Mouse (Mus musculus): ENCODE measurements around the gene Ankle2. TPM values are rescaled to one million over a fixed set of nuclear protein-coding genes. Genes with fewer than 3 reads are reported as not detected.

The Ankle2 gene
- polyA plus RNA-seq, 1 experiment from 2014 or later: 27.4 TPM

DNA sequence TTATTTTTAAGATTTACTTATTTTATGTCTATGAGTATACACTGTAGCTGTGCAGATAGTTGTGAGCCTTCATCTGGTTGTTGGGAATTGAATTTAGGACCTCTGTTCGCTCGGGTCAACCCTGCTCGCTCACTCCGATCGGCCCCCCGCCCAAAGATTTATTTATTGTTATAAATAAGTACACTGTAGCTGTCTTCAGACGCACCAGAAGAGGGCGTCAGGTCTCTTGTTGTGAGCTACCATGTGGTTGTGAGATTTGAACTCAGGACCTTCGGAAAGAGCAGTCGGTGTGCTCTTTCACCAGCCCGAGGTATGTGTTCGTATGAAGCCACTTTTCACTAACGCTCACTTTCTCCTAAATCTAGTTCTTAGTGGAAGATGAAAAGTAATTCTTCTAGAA, 834 bp downstream of the Ankle2 start:
- ATAC-seq (ENCODE audit: insufficient number of reproducible peaks, low FRiP score): no peak
- Histone ChIP-seq H3K27me3 (replicated peaks) (no peaks in the 10 kb centered on the region), H3K9ac (peak overlapping the region; percentile 97), H3K4me1 (replicated peaks) (peaks cover 16% of the 10 kb centered on the region), H3K36me3 (peaks cover 28% of the 10 kb centered on the region), H3K9me3 (replicated peaks) (no peaks in the 10 kb centered on the region), H3K27ac (ENCODE audit: poor library complexity, severe bottlenecking) (no peak overlapping the region), H3K4me3 (peak overlapping the region; percentile 99), H3K4me2 (peak overlapping the region; percentile 74)
- 48% methylated on average over 13 of the region's 13 CpGs for WGBS

DNA sequence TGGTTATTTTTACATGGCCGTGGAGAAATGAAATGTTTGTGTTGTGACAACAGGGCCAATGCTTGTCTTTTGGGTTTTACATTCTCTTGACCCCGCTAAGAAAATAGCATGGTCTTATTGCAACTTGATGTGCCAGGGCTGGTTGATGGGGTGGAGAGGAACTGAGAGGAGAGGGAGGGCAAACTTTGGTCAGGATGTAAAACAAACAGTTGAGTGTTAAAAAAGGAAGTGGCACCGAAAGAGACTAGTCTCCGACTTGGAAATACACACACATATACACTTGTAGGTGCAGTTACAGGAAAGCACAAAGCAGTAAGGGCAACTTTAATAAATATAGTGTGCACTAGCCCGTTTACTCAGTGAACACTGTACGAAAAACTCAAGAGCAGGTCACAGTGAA, 1.5 kb downstream of the Ankle2 start:
- Histone ChIP-seq H3K4me3 (no peak overlapping the region), H3K36me3 (peaks cover 29% of the 10 kb centered on the region), H3K4me2 (peak overlapping the region; percentile 17; the same call in 1 of the 2 replicates), H3K27me3 (replicated peaks) (no peaks in the 10 kb centered on the region), H3K27ac (ENCODE audit: poor library complexity, severe bottlenecking) (no peak overlapping the region), H3K9ac (no peak overlapping the region; the same call in 1 of the 2 replicates), H3K4me1 (replicated peaks) (peaks cover 16% of the 10 kb centered on the region), H3K9me3 (replicated peaks) (no peaks in the 10 kb centered on the region)
- ATAC-seq (ENCODE audit: insufficient number of reproducible peaks, low FRiP score): no peak
- 78% methylated on average over 6 of the region's 6 CpGs for WGBS

DNA sequence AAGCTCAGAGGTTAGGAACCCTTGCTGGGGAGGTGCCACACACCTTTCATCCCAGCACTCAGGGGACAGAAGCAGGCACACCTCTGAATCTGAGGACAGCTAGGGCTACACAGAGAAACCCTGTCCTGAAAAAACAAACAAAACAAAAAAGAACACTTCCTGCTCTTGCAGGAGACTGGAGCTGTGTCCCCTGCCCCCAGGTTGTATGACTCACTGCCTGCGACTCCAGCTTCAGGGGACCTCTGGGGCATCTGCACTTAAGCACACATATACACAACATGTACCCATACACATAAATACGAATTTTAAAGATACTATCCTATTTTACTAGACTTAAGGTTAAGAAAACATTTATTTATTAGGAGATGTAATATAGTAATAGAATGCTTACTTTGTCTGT, 13.3 kb downstream of the Ankle2 start:
- no peak overlapping the region for H3K4me3 ChIP-seq
- peaks cover 84% of the 10 kb centered on the region for H3K36me3 ChIP-seq
- no peaks in the 10 kb centered on the region for H3K9me3 ChIP-seq (replicated peaks)
- H3K4me1 ChIP-seq (replicated peaks): no peaks in the 10 kb centered on the region
- no peak overlapping the region for H3K27ac ChIP-seq (ENCODE audit: poor library complexity, severe bottlenecking)
- ATAC-seq (ENCODE audit: insufficient number of reproducible peaks, low FRiP score): no peak
- WGBS: 61% methylated on average over 2 of the region's 2 CpGs
- H3K4me2 ChIP-seq: no peak overlapping the region
- H3K9ac ChIP-seq: no peak overlapping the region
- no peaks in the 10 kb centered on the region for H3K27me3 ChIP-seq (replicated peaks)

DNA sequence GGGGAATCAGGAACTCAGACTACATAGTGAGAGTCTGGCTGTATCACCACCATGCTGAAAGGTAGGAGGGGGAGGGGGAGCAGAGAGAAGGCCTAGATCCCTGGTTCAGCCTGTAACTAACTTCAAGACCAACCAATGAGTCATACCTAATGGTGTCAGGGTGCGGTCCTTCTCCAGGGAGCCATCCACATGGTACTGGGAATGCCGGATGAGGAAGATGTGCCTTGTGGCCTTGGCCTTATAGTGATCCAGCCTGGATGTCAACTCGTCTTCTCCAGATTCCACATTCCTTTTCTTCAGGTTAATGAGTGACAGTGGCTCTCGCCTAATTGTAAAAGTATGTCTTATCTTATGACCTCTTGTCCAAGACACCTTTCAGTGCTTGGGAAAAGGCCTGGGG, 36.1 kb downstream of the Ankle2 start:
- 81% methylated on average over 4 of the region's 4 CpGs for WGBS
- Histone ChIP-seq H3K9ac (no peak overlapping the region), H3K4me3 (no peak overlapping the region), H3K4me2 (no peak overlapping the region), H3K27ac (ENCODE audit: poor library complexity, severe bottlenecking) (no peak overlapping the region), H3K27me3 (replicated peaks) (no peaks in the 10 kb centered on the region), H3K4me1 (replicated peaks) (peaks cover 8% of the 10 kb centered on the region), H3K9me3 (replicated peaks) (no peaks in the 10 kb centered on the region), H3K36me3 (peaks cover 43% of the 10 kb centered on the region)
- ATAC-seq (ENCODE audit: insufficient number of reproducible peaks, low FRiP score): no peak

DNA sequence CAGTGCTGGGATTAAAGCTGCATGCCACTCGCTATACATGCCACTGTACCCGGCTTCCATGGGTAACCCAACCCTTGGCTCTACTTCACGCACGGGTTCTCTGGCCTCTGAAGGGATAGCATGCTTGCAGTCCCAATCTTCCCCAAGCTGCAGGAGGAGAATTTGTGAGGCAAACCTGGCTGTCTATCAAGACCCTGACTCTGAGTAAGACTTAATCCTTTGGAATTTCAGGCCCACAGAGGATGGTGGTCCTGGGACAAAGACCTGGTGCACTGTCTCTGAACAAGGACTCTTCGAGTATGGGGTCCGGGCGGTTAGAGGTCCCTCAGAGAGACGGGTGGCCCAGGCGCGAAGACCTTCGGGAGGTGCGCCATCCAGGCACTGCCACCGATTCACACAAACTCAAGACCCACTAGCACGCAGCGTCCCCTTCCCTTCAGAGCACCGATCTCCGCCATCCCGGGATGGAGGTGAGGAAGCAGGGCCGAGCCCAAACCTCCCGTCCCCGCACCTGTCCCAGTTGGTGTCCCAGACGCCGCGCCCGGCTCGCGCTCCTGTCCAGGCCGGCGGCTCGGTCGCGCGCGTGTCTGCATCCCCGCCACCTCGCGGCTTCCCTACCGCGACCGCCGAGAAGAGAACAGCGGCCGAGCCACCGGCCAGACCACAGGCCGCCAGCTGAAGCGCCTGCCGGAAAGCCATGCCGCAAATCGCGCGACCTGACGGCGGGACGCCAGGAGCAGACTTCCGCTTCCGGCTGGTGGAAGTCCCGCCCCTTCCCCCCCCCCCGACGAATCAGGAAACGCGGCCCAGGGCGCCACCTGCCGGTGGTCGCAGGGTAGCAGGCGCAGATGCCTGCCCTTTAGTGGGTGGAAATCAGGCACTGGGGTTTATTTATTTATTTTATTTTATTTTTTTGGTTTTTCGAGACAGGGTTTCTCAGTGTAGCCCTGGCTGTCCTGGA, 38.6 kb downstream of the Ankle2 start, which contains the start of gene Pgam5:
Gene Pgam5 (minus strand): TSS at position 773 of the 961 bp plus-strand sequence.
- under 1% methylated on average over 66 of the region's 66 CpGs for WGBS
- Histone ChIP-seq H3K9me3 (replicated peaks) (no peaks in the 10 kb centered on the region), H3K36me3 (peaks cover 29% of the 10 kb centered on the region), H3K4me1 (replicated peaks) (peaks cover 8% of the 10 kb centered on the region), H3K27me3 (replicated peaks) (no peaks in the 10 kb centered on the region), H3K4me2 (peak within 1 kb of the TSS; percentile 93), H3K4me3 (peak within 1 kb of the TSS; percentile 76), H3K9ac (peak within 1 kb of the TSS; percentile 88), H3K27ac (ENCODE audit: poor library complexity, severe bottlenecking) (peak within 1 kb of the TSS; percentile 60; the same call in 1 of the 2 replicates)
- ATAC-seq (ENCODE audit: insufficient number of reproducible peaks, low FRiP score): peak; percentile 90

DNA sequence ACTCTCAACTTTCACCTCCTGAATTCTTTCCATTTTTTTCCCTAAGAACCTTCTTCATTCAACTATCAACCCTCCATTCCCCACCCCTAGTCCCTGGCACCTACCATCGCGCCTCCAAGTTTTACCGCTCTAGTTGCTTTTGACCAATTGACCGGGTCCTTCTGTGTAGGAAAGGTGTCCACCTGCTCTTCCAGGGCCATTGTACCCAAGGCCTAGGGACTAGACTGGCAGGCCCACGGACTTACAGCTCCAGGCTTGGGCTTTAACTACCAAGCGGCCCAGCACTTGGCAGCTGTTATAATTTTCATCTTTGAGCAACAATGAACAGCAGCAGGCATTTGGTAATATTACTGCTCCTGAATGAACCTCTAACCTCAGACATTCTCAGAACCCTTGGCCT, 39.4 kb downstream of the Ankle2 start:
- Histone ChIP-seq H3K27me3 (replicated peaks) (no peaks in the 10 kb centered on the region), H3K9me3 (replicated peaks) (no peaks in the 10 kb centered on the region), H3K4me3 (no peak overlapping the region), H3K4me2 (no peak overlapping the region), H3K36me3 (peaks cover 21% of the 10 kb centered on the region), H3K9ac (no peak overlapping the region), H3K4me1 (replicated peaks) (peaks cover 8% of the 10 kb centered on the region), H3K27ac (ENCODE audit: poor library complexity, severe bottlenecking) (no peak overlapping the region)
- WGBS: 91% methylated on average over 6 of the region's 6 CpGs
- ATAC-seq (ENCODE audit: insufficient number of reproducible peaks, low FRiP score): no peak

DNA sequence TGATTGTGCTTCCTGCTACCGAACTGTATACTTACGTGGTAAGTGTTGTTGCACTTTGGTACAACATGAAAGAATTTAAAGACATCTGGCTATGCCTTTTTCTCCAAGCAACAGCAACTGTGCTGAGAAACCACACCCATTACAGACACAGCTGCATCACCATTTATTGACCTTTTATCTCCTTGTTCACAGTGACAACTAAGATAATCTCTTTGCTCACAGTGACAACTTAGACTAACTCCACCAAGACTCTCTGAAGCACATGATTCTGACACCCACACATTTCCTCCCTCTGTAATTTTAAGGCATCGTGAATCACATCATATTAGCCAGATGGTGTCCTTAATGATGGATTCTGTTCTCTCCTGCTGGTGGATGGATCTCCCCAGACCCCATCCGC, 43.3 kb downstream of the Ankle2 start:
- no peak for ATAC-seq (ENCODE audit: insufficient number of reproducible peaks, low FRiP score)
- Histone ChIP-seq H3K9me3 (replicated peaks) (no peaks in the 10 kb centered on the region), H3K4me2 (no peak overlapping the region), H3K27ac (ENCODE audit: poor library complexity, severe bottlenecking) (no peak overlapping the region), H3K4me1 (replicated peaks) (no peaks in the 10 kb centered on the region; the same call in 1 of the 2 replicates), H3K27me3 (replicated peaks) (no peaks in the 10 kb centered on the region), H3K4me3 (no peak overlapping the region), H3K9ac (no peak overlapping the region), H3K36me3 (no peaks in the 10 kb centered on the region; the same call in 1 of the 2 replicates)
- 75% methylated on average over 4 of the region's 4 CpGs for WGBS

DNA sequence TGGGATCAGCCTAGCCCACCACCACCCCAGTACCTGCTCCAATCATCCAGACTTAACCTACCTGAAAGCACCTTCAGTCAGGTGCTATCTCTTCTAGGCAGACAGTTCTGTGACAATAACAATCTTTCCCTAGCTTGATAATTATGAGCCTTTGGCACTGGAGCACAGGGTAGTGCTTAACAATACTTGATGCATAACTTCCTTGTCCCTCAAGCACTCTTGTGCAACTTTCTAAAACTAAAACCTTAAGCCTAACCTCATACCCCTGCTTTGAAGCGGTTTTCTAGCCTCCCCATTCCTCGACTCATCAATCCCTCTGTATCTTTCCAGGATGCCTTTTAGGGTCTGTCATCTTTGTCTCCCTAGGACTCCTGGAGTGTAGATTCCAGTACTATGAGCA, 44.0 kb downstream of the Ankle2 start:
- H3K9ac ChIP-seq: no peak overlapping the region
- H3K4me2 ChIP-seq: no peak overlapping the region
- no peaks in the 10 kb centered on the region for H3K27me3 ChIP-seq (replicated peaks)
- no peak overlapping the region for H3K4me3 ChIP-seq
- 52% methylated on average over 2 of the region's 2 CpGs for WGBS
- ATAC-seq (ENCODE audit: insufficient number of reproducible peaks, low FRiP score): no peak
- no peak overlapping the region for H3K27ac ChIP-seq (ENCODE audit: poor library complexity, severe bottlenecking)
- H3K4me1 ChIP-seq (replicated peaks): no peaks in the 10 kb centered on the region
- H3K36me3 ChIP-seq: no peaks in the 10 kb centered on the region; the same call in 1 of the 2 replicates
- no peaks in the 10 kb centered on the region for H3K9me3 ChIP-seq (replicated peaks)

DNA sequence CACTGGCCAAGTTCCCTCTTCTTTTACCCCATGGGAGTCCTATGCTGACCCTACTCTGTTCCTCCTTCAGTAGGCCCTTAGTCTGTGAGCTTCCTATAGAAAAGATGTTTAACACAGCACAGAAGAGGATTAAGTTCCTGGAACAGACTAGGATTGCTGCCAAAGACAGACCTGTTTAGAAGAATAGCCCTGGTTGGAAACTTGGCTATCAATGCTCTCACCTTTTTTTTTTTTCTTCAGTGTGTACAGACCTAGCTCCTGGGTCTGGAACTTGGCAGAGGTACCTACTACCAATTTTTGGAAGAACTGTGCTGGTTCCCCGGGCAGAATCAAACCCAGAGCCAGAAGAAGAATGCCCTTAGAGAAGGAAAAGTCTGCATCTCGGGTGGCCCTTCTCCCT, 45.6 kb downstream of the Ankle2 start:
- Histone ChIP-seq H3K36me3 (no peaks in the 10 kb centered on the region; the same call in 1 of the 2 replicates), H3K4me3 (no peak overlapping the region), H3K9ac (no peak overlapping the region), H3K4me1 (replicated peaks) (no peaks in the 10 kb centered on the region), H3K27me3 (replicated peaks) (no peaks in the 10 kb centered on the region), H3K27ac (ENCODE audit: poor library complexity, severe bottlenecking) (no peak overlapping the region), H3K9me3 (replicated peaks) (no peaks in the 10 kb centered on the region), H3K4me2 (no peak overlapping the region)
- no peak for ATAC-seq (ENCODE audit: insufficient number of reproducible peaks, low FRiP score)
- WGBS: 56% methylated on average over 2 of the region's 2 CpGs

DNA sequence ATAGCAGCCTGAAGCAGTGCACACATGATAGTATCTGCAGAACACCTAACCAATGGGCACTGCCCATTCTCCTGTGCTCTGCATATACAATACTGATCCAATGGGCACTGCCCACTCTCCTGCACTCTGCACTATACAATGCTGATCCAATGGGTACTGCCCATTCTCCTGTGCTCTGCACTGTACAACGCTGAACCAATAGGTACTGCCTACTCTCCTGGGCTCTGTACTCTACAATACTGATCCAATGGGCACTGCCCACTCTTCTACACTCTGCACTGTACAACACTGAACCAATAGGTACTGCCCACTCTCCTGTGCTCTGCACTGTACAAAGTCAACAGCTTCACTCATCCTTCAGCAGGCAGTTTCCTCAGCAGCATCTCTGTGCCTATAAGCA, 46.1 kb downstream of the Ankle2 start:
- WGBS: 86% methylated on average over 1 of the region's 1 CpGs
- ATAC-seq (ENCODE audit: insufficient number of reproducible peaks, low FRiP score): no peak
- Histone ChIP-seq H3K4me2 (no peak overlapping the region), H3K27me3 (replicated peaks) (no peaks in the 10 kb centered on the region), H3K36me3 (no peaks in the 10 kb centered on the region; the same call in 1 of the 2 replicates), H3K27ac (ENCODE audit: poor library complexity, severe bottlenecking) (no peak overlapping the region), H3K9me3 (replicated peaks) (no peaks in the 10 kb centered on the region), H3K4me3 (no peak overlapping the region), H3K4me1 (replicated peaks) (no peaks in the 10 kb centered on the region), H3K9ac (no peak overlapping the region)

DNA sequence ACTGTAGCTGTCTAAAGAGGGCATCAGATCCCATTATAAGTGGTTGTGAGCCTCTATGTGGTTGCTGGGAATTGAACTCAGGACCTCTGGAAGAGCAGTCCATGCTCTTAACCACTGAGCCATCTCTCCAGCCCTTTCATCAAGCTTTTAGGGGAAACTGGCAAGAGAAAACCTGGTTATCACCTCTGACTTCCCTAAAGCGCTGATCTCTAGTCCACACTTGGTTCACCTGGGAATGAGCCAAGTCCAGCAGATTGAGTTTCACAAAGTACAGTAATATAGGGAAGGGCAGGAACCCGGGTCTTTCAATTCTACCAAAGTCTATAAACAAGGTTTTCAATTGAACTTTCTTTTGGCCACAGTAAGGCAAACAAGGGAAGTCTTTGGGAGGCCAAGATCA, 51.2 kb downstream of the Ankle2 start:
- WGBS: 70% methylated on average over 2 of the region's 2 CpGs

More for the DNA sequence above, 51.2 kb downstream of the Ankle2 start:
- Histone ChIP-seq H3K27me3 (replicated peaks) (no peaks in the 10 kb centered on the region), H3K27ac (ENCODE audit: poor library complexity, severe bottlenecking) (no peak overlapping the region), H3K4me1 (replicated peaks) (peaks cover 11% of the 10 kb centered on the region), H3K4me2 (no peak overlapping the region), H3K4me3 (no peak overlapping the region), H3K36me3 (no peaks in the 10 kb centered on the region; the same call in 1 of the 2 replicates), H3K9me3 (replicated peaks) (no peaks in the 10 kb centered on the region), H3K9ac (no peak overlapping the region)
- no peak for ATAC-seq (ENCODE audit: insufficient number of reproducible peaks, low FRiP score)

Data from heart, embryonic 12.5 days (tissue).